ENCODE assay signal across 24 mouse cellular contexts in genomic region chr1:98545372-98545771, GRCm38 (mm10).
DNase-seq lines count a peak whose midpoint lies in the region; ATAC-seq lines count a peak whose summit lies in the region.
"Had no signal": no experiment of that assay in that cellular context is flagged by ENCODE, and none has a peak within 500 bp of the region (broad histone marks: within the 10 kb centered on the region; RNA-seq: fewer than 3 reads in every experiment).

No protein-coding gene starts in this region.

- no peak overlapping the region for H3K4me2 ChIP-seq in midbrain, embryonic 13.5 days (replicated peaks)
- H3K4me2 ChIP-seq: embryonic facial prominence, embryonic 13.5 days; embryonic facial prominence, embryonic 15.5 days; forebrain, embryonic 12.5 days had no signal

- H3K9ac ChIP-seq in midbrain, embryonic 13.5 days (replicated peaks): no peak overlapping the region
- H3K9ac ChIP-seq: embryonic facial prominence, embryonic 13.5 days; embryonic facial prominence, embryonic 15.5 days; forebrain, embryonic 12.5 days had no signal

- H3K27ac ChIP-seq in midbrain, embryonic 13.5 days: no peak overlapping the region
- H3K27ac ChIP-seq: embryonic facial prominence, embryonic 13.5 days; embryonic facial prominence, embryonic 15.5 days; forebrain, embryonic 10.5 days; forebrain, embryonic 12.5 days had no signal

- WGBS in midbrain, embryonic 13.5 days: 81% methylated on average over 2 of the region's 2 CpGs

- H3K27me3 ChIP-seq in midbrain, embryonic 13.5 days: no peaks in the 10 kb centered on the region
- H3K27me3 ChIP-seq: embryonic facial prominence, embryonic 13.5 days; embryonic facial prominence, embryonic 15.5 days; forebrain, embryonic 12.5 days had no signal

- DNase-seq in 416B (ENCODE audit: low read depth): peak; percentile 25
- no peak for DNase-seq in embryo, embryonic 9.5 days (ENCODE audit: extremely low spot score)
- no peak for DNase-seq in right cerebral cortex, adult 18-20 months
- DNase-seq in lung, postnatal 10 days: no peak
- DNase-seq: adrenal gland, adult 8-10 months; adrenal gland, postnatal 25 days; cerebellum, adult 11 months; cerebellum, adult 18-20 months; cerebellum, adult 8-10 months; cerebellum, adult 9-11 months; cerebellum, postnatal 14 days; cerebellum, postnatal 36 days had no signal

- no peak overlapping the region for H3K4me3 ChIP-seq in midbrain, embryonic 13.5 days (replicated peaks)
- H3K4me3 ChIP-seq: embryonic facial prominence, embryonic 13.5 days; embryonic facial prominence, embryonic 15.5 days; erythroblast, embryonic 14.5 days; forebrain, embryonic 10.5 days; forebrain, embryonic 12.5 days had no signal

- H3K36me3 ChIP-seq in midbrain, embryonic 13.5 days: no peaks in the 10 kb centered on the region
- H3K36me3 ChIP-seq: embryonic facial prominence, embryonic 13.5 days; embryonic facial prominence, embryonic 15.5 days; forebrain, embryonic 10.5 days; forebrain, embryonic 12.5 days had no signal

- H3K9me3 ChIP-seq in midbrain, embryonic 13.5 days: no peaks in the 10 kb centered on the region
- H3K9me3 ChIP-seq: embryonic facial prominence, embryonic 13.5 days; embryonic facial prominence, embryonic 15.5 days; forebrain, embryonic 10.5 days; forebrain, embryonic 12.5 days had no signal

- peak; percentile 99 for ATAC-seq in common myeloid progenitor, adult 5-6 weeks (replicated peaks; ENCODE audit: low read depth, poor library complexity, severe bottlenecking)
- ATAC-seq in hematopoietic stem cell, adult 5-6 weeks (replicated peaks in 1 of 2; ENCODE audit: insufficient read depth in 1 of 2, low FRiP score in 2 of 2, low TSS enrichment in 1 of 2, low read depth in 1 of 2, poor library complexity in 2 of 2, severe bottlenecking in 2 of 2): peak; percentile 94 to 99
- peak; percentile 98 for ATAC-seq in megakaryocyte progenitor cell, adult 5-6 weeks (replicated peaks; ENCODE audit: poor library complexity)
- ATAC-seq in midbrain, embryonic 13.5 days: no peak
- ATAC-seq: activated CD4-positive, CD25-positive, alpha-beta regulatory T cell, adult 4 months; forebrain, embryonic 14.5 days; forebrain, embryonic 16.5 days had no signal

- no peaks in the 10 kb centered on the region for H3K4me1 ChIP-seq in midbrain, embryonic 13.5 days (replicated peaks)
- H3K4me1 ChIP-seq: embryonic facial prominence, embryonic 13.5 days; embryonic facial prominence, embryonic 15.5 days; forebrain, embryonic 10.5 days; forebrain, embryonic 12.5 days had no signal
